Mouse (Mus musculus) lung, postnatal 0 days (tissue): Measurements from ENCODE around the gene Zfp456.
"Not testable (repeated sequence)": the region's sequence is repeated elsewhere in the genome, so short reads cannot be mapped to it uniquely, and the experiment has no call there.

Experiments
- CTCF ChIP-seq: IDR thresholded peaks from 2 replicates; pipeline ENCODE4 v1.5.1; 2016; ENCODE audit warnings: antibody characterized with exemption, mild to moderate bottlenecking
- EP300 ChIP-seq: IDR thresholded peaks from 2 replicates; pipeline ENCODE4 v1.6.1; 2016; ENCODE audit warnings: antibody characterized with exemption, mild to moderate bottlenecking, control low read depth

DNA sequence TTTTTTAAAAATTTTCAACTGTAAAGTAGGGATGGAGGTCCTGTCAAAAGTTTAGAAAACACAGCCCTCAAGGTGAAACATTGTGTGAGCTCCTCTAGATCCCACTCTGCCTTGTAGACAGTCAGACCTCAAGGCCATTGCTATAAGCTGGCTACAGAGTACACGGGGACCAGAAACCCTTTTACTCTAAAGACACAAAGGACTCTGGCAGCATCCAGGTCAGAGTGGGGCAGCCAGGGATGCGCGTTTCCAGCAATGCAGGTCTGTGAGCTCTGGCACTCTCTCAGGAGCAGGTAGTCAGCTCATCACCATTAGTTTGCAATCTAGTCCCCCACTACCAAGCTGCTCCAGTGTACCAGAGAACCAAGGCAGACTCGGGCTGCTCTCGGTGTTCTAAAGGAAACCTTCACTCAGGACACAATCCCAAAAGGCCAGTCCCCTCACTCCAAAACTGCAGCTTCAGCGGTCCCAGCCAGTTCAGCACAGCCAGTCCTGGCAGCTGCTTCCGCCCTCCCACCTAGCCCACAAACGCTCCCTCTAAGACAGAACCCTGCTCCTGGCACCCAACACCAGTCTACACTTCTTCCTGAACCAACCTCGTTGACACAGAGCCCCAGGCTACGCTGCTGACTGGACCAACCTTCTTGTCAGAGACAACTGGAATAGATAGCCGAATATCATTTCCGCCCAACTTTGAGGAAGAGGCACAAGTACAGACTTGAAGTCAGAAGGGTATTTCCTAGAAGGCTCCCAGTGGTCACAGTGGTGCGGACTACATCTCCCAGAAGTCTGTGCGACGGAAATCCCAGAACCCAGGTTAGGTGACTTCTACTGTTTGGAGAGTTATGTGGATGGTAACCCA, at the start of gene Zfp456, which contains the start of gene Gm28041:
- not testable (repeated sequence) for TF ChIP-seq EP300, CTCF
